Mouse (Mus musculus): ENCODE data around the gene Jmjd1c.

Gene Jmjd1c

DNA sequence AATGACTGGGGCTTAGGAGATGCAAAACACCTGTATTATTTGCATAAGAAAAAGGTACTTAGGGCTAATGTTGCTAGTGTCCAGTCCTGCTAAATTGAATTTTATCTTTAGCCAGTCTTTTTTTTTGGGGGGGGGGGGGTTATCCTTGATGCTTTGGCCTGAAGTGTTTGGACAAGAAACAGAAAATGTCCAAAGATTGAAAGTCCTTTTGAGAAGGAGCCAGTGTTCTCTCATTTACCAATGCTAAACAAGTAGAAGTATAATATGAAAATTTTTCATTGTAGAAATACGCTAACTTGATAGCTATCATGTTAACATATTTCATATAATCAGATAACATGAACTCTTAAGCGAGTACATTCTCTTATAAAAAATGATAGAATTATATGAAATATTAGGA, 92.0 kb downstream of the Jmjd1c start:
- no peak for DNase-seq (ENCODE audit: extremely low read depth, low read depth)

DNA sequence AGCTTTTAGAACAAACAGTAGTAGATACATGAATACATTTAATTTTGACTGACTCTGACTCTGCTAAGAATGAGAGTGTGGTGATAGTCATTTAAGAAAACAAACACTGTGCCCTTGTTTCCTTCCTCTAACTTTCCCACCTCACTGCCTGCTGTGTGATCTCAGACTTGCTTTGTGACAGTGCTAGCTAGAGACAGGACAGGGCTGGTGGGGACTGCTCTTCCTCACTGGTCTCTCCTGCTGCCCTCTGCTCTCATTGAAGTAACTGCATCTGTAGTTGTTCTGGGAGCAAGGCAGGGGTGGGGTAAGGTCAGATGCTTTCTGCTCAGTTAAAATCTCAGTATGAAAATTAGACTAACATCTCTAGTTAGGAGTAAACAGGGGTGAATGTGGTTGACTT, 93.1 kb downstream of the Jmjd1c start:
- no peak for DNase-seq (ENCODE audit: extremely low read depth, low read depth)

DNA sequence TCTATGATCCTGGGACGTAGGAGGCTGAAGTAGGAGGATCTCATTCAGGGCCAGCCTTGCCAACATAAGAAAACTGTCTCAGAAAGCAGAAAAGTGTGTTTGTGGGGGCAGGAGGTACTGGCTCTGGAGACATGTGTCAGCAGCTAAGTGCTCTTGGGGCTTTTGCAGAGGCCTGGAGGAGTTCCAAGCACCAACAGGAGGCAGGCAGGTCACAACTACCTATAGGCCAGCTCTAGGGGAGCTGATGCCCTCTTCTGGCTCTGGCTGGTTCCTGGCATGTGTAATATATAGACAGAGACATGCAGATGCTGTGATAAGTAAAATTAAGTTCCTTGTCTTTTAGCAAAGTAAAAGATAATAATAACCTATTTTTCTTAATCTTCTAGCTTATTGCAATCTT, 94.3 kb downstream of the Jmjd1c start:
- peak; percentile 45 for DNase-seq (ENCODE audit: extremely low read depth, low read depth)

DNA sequence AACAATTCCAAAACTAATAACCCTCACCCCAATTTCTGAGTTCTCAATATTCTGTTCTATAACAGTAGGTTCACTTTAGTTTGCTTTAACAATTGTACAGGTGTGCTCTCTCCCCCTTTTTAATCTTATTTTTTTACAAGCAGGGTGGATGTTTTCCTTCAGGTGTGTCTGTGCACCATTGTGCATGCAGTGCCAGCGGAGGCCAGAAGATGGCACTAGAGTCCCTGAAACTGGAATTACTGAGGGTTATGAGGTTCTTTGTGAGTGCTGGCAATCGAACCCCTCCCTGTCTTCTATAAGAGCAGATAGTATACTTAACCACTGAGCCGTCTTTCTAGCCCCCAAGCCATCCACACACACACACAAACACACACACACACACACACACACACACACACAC, 96.4 kb downstream of the Jmjd1c start:
- no peak for DNase-seq (ENCODE audit: extremely low read depth, low read depth)

DNA sequence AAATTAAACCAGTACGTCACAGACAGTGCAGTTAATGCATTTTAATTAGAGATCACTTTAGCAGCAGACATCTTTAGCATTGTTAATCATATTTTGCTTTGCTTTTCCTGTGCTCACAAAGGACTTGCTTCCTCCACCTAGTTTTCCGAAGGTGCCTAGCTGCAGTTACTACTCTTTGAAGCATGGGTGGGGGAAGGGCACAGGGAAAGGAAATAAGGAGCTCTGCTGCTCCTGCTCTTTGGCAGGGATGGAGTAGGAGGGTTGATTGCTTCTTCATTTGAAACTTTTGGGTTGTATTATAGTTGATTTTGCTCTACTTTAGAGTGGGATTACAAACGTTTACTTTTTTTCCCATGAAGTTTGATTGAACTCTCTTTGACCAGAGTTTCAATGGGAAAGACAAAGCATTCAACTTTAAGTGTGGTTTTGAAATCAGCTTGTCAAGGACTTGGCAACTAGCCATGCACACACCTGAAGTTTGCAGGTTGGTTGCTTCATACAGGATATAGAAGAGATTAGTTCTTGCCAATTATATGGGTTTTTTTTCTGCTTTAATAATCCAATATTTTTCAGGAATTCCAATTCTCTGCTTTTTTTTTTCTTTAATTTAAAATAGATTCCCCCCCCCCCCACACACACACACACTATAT, 97.2 kb downstream of the Jmjd1c start:
- DNase-seq (ENCODE audit: extremely low read depth, low read depth): no peak

DNA sequence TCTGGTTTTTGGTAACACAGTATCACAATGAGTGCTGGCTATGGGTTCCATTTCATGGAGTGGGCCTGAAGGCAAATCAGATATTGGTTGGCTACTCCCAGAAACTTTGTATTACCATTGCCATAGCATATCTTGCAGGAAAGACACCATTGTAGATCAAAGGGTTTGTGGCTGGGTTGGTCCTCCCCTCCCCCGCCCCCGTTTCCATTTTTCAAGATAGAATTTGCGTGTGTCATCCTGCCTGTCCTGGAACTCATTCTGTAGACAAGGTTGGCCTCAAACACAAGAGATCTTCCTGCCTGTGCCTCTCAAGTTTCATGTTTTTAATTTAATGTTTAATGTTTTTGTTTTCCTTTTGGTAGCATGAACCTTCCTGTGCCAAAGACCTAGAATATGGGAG, 98.1 kb downstream of the Jmjd1c start:
- no peak for DNase-seq (ENCODE audit: extremely low read depth, low read depth)

DNA sequence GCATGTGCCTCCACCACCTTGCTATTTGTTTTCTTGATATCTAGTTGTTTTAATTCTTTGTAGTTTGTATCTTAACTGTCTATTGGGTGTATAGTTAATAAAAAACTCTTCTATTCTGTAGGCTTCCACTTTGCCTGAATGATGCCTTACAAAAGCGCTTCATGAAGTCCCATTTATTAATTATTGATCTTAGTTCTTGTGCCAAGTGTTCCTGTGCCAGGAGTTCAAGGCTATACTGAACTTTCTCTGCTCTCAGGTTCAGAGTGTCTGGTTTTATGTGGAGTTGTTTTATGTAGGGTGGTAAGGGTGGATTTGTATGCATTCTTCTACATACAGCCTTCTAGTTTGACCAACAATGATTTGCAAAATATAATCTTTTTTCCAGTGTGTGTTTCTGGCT, 99.7 kb downstream of the Jmjd1c start:
- DNase-seq (ENCODE audit: extremely low read depth, low read depth): no peak

DNA sequence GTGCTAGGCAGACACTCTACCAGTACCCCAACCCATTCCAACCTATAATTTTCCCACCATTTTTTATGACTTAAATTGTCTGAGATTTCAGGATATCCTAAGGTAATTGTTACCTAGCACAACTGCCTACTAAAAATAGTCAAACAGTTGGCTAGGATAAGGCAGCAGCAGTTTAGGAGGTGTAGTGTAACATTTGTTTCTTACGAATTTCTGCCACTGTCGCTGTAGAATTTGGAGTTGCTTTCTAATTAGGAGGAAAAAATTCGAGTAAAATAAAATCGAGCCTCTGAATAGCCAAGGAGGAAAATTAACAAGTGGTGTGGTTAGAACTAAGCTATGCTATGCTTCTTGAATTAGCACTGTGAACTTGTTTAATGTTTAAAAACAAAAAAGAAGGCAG, 101.3 kb downstream of the Jmjd1c start:
- no peak for DNase-seq (ENCODE audit: extremely low read depth, low read depth)

DNA sequence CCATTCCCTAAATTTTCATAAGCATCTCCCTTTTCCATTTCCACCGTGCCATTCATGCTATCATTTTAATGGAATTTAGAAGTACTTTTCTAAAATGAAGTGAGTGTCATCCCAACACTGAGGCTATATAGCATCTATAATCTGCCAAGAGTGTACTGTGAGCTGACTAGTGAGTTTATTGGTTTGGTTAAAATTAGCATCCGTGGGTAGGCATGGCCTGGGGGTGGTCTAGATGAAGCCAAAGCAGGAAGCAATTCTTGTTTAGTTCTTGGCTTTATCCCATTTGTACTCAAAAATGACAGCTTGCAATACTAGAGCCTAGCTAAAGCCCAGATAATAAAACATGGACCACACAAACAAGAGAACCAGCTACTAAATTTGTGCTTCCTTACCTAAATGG, 101.9 kb downstream of the Jmjd1c start:
- DNase-seq (ENCODE audit: extremely low read depth, low read depth): no peak

DNA sequence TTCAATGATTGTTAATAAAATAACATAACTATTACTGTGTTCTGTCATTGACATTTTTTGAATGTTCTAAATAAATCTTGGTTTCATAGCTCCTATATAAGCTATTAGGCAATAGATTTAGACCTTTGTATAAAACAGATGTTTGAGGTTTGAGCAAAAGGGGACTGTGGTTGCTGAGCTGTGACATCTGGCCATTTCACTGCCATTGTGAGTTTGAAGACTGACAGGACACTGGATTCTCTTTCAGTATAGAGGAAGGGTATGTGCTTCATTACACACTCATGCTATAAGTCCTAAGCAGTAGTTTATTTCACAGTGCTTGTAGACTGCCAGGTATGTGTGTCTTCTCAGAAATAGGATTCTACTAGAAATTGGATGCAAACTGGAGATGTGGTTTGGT, 105.8 kb downstream of the Jmjd1c start:
- no peak for DNase-seq (ENCODE audit: extremely low read depth, low read depth)

DNA sequence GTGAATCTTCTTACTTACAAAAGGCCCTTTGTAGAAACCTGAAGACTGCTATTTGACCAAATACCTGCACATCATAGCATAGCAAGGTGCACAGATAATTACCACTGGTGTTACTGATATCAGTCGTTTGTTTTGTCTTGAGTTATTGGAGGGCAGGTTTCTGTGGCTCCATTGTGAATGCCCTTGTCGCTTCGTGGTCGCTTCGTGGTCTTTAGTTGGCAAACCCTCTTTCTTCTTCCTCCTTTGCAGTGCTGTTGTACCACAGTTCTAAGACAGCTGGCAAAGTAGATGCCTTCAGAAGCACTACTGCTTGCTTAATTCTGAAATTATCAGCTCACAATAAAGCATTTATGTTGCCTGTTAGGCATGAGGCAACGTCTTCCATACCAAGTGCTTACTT, 106.5 kb downstream of the Jmjd1c start:
- peak; percentile 45 for DNase-seq (ENCODE audit: extremely low read depth, low read depth)

DNA sequence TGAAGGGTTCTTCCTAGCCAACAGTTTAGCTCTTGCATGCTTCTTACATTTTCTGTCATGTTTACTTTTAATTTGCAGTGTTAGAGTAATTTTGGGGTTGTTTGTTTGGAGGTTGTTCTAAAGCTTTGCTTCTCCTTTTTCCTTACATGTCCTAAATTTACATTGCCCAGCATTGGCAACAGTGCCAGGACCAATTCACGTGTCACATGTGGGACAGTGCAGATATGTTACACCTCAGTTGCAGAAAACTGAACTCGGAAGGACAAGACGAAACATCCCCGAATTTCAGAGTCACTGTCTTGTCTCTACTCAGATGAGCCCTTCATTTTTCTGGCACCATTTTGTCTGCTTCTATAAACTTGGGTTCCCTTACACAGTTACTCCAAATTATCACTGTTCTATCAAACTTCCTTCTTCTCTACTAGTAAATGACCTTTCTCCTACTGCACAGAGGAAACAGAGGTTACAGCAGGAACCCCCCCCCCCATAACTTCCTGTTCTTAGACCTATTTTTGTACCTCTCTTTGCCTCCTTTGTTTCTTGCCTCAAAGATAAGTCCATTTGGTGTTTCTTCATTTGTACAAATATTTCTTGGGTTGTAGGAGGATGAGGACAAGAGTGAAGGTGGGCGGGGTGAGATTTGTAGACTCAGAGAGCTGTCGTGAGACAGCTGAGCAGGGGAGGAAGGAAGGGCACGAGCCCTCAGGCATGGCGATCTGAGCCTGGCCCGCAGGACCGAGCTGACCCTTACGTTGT, 108.9 kb downstream of the Jmjd1c start:
- peak; percentile 87 for DNase-seq (ENCODE audit: extremely low read depth, low read depth)

DNA sequence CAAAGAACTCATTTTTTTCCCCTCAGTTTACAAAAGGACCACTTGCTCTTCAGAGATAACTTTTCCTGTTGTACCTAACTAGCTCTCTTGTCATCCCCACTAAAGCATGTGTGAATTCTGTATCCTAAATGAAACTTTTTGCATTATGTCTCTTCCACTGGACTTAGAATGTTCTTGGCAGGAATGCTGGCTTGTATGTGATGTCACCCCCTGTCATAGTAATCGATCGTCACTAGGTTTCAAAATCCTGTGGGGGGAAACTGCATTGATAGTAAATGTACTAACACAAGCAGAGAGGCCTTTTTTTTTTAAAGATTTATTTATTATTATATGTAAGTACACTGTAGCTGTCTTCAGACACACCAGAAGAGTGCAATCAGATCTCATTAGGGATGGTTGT, 112.0 kb downstream of the Jmjd1c start:
- DNase-seq (ENCODE audit: extremely low read depth, low read depth): no peak

DNA sequence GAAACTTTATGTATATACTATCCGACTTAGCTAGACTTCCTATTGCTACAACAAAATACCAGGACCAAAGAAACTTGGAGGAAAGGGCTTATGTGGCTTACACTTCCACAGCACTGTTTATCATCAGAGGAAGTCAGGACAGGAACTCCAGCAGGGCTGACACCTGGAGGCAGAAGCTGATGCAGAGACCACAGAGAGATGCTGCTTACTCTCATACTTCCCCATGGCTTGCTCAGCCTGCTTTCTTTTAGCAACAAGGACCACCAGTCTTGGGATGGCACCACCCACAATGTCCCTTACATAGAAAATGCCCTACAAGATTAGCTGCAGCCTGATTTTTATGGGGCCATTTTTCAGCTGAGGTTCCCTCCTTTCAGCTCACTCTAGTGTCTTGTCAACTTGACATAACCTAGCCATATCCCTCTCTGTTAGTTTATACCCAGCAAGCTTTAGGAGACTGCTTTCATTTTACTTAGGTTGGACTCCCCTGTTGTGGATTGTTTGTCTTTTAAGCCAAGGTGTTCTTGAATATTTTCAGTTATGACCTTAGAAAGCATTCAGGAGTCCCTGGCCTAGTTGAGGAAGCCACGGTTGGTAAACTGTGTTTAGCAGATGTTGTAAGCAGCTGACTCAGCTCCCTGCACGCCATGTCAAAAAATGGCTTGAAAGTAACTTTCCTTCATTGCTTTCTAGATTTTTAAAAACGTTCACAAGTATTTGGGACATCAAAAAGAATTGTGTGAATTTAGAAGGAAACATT, 114.2 kb downstream of the Jmjd1c start:
- DNase-seq (ENCODE audit: extremely low read depth, low read depth): no peak

DNA sequence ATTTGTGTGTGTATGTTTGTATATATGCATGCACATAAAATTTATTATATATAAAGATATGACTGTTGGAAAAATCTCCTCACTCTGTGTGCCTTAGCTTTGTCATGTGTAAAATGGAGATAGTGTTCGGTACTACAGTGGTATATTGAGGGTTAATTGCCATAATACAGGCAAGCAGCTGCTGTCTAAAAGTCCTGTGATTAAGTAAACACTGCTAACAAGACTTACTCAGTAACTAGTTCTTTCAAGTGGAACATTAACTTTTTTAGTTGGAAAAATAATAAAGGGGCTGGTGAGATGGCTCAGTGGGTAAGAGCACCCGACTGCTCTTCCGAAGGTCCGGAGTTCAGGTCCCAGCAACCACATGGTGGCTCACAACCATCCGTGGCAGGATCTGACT, 116.1 kb downstream of the Jmjd1c start:
- no peak for DNase-seq (ENCODE audit: extremely low read depth, low read depth)

DNA sequence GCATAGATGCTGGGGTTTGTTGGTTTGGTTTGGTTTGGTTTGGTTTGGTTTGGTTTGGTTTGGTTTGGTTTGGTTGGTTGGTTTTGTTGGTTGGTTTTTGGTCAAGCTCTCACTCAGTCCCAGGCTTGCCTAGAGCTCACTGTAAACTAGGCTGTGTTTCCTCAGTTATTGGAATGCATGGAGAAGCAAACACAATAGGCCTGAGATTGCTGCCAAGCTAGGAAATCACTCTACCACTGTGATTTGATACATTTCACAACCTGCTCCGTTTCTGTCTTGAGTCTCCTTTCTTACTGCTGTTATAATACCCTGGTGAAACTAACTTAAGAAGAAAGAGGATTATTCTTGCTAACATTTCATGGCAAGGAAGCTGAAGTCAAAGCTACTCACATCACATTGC, 117.8 kb downstream of the Jmjd1c start:
- no peak for DNase-seq (ENCODE audit: extremely low read depth, low read depth)

DNA sequence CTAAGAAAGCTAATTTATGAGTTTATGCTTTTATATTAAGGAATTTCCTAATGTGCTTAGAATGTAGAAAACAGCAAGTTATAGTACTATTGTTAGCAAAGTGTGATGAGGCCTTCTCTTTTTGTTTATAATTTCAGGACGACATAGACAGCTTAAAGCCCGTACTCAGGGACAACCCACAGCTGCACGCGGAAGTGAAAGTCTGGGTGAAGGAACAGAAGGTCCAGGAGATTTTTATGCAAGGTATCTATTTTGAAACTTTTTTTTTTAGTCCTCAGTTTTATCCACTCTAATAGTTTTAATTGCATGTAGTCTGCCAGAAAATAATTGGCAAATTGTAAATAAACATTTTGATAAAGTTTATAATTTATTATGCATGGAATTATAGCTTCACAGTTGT, 119.2 kb downstream of the Jmjd1c start:
- DNase-seq (ENCODE audit: extremely low read depth, low read depth): no peak

DNA sequence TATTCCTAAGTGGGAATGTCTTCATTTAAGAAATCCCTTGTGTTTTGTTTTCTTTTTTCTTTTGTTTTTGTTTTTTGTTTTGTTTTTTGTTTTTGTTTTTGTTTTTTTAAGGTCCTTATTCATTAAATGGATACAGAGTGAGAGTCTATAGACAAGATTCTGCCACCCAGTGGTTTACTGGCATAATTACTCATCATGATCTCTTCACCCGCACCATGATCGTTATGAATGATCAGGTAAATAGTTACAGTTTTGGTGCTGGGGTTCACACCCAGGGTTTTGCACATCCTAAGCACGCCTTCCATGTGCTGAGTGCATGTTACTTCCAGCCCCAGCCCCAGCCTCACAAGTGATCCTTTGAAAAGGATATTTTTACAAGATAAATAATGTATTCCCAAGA, 120.9 kb downstream of the Jmjd1c start:
- no peak for DNase-seq (ENCODE audit: extremely low read depth, low read depth)

DNA sequence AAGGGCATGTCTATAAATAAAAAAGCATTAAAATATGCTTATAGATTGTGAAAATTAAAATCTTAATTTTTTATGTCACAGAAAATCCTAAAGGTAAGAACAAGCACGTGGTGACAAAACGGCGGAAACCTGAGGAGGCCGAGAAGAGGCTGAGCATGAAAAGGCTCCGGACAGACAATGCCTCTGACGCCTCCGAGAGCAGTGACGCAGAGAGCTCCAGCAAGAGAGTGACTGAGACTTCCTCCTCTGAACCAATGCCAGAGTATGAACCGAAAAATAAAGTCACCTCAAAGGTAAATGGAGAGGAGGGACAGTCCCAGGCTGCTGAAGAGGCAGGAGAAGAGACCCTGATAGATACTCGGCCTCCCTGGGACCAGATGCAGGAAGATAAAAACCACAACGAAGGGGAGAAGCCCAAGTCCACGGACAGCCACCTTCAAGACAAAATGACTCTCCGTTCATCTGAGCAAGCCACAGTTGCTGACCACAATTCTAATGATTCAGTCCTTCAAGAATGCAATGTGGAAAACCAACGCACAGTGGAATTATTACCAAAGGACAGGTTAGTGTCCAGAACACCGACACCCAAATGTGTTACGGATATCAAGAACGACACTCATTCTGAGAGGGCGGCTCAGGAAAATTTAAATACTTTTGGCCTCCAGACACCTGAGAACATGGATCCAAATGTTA, 123.1 kb downstream of the Jmjd1c start:
- no peak for DNase-seq (ENCODE audit: extremely low read depth, low read depth)

DNA sequence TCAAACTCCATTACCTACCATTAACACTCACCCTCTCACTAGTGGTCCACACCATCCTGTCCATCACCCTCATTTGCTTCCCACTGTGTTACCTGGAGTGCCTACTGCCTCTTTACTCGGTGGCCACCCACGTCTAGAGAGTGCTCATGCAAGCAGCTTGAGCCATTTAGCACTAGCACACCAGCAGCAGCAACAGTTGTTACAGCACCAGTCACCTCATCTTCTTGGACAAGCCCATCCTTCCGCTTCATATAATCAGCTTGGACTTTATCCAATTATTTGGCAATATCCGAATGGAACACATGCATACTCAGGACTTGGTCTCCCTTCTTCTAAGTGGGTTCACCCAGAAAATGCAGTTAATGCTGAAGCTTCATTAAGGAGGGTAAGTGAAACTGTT, 124.3 kb downstream of the Jmjd1c start:
- DNase-seq (ENCODE audit: extremely low read depth, low read depth): no peak

DNA sequence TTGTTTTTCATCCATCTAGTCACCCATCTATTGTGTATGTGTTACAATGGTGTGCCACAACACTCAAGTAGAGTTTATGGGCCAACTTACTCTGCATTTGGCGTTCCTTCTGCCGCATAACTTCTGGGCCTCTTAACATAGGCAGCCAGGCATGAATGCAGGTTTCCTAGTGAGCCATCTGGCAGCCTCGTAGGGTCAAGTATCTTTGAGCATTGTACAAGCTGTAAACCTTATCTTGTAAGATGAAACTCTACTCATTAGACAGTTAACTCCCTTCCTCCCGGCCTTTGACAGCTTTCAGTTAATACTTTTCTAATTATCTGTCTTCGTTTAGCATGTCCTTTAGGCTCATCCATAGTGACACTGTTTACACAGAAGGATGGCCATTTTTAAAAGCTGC, 125.4 kb downstream of the Jmjd1c start:
- no peak for DNase-seq (ENCODE audit: extremely low read depth, low read depth)

DNA sequence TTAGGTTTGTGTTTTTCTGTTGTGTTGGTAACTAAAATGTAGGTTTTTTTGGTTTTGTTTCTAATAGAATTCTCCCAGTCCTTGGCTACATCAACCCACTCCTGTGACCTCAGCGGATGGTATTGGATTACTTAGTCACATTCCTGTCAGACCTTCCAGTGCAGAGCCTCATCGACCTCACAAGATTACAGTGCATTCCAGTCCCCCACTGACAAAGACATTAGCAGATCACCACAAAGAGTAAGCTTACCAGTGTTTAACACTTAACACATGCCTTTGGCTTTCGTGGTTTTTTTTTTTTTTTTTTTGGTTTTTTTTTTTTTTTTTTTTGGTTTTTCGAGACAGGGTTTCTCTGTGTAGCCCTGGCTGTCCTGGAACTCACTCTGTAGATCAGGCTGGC, 128.0 kb downstream of the Jmjd1c start:
- no peak for DNase-seq (ENCODE audit: extremely low read depth, low read depth)

All from MEL-GATA-1-ER (cell line).